Mouse (Mus musculus) lung, postnatal 0 days (tissue): ENCODE measurements at regions not wholly inside any gene's neighbourhood (a gene's known extent, or its start where the extent isn't known, plus 50 kb on each side); places are given as distances from the start of the nearest gene placed in this dataset.

Source experiments
- ATAC-seq: fragments of 200-750 bp; cut with Nextera tagmentation; 2 replicates; pipeline ENCODE4 v1.8.0; 2017; ENCODE audit warnings: moderate library complexity
- DNase-seq: peaks from one replicate; pipeline ENCODE4 v3.0.0-alpha.2; 2016; ENCODE audit warnings: low spot score
- H3K27ac ChIP-seq: fragments of 300-500 bp; sonication (generic); 2 replicates; pipeline ENCODE4 v1.5.1; 2014; ENCODE audit warnings: antibody characterized with exemption, mild to moderate bottlenecking, low read length, mixed read lengths
- H3K27me3 ChIP-seq: fragments of 300-500 bp; sonication (generic); replicated peaks from 2 replicates; pipeline ENCODE4 v1.6.1; 2014; ENCODE audit warnings: low read length, mixed read lengths; ENCODE audit not compliant: insufficient read depth
- H3K36me3 ChIP-seq: fragments of 300-500 bp; sonication (generic); 2 replicates; pipeline ENCODE4 v1.6.1; 2014; ENCODE audit warnings: low read length, mixed read lengths; ENCODE audit not compliant: insufficient read depth
- H3K4me1 ChIP-seq: fragments of 300-500 bp; sonication (generic); 2 replicates; pipeline ENCODE4 v1.6.1; 2014; ENCODE audit warnings: antibody characterized with exemption, low read depth, low read length, mixed read lengths; ENCODE audit not compliant: insufficient read depth
- H3K4me2 ChIP-seq: fragments of 300-500 bp; sonication (generic); replicated peaks from 2 replicates; pipeline ENCODE4 v1.6.1; 2014; ENCODE audit warnings: low read depth, mild to moderate bottlenecking, low read length, moderate library complexity, mixed read lengths
- H3K4me3 ChIP-seq: fragments of 300-500 bp; sonication (generic); 2 replicates; pipeline ENCODE4 v1.5.1; 2014; ENCODE audit warnings: low read depth, low read length
- H3K9ac ChIP-seq: fragments of 300-500 bp; sonication (generic); replicated peaks from 2 replicates; pipeline ENCODE4 v1.6.1; 2014; ENCODE audit warnings: low read depth, mild to moderate bottlenecking
- H3K9me3 ChIP-seq: fragments of 300-500 bp; sonication (generic); 2 replicates; pipeline ENCODE4 v1.6.1; 2016; ENCODE audit warnings: low read length, mixed read lengths
- CTCF ChIP-seq: IDR thresholded peaks from 2 replicates; pipeline ENCODE4 v1.5.1; 2016; ENCODE audit warnings: antibody characterized with exemption, mild to moderate bottlenecking
- EP300 ChIP-seq: IDR thresholded peaks from 2 replicates; pipeline ENCODE4 v1.6.1; 2016; ENCODE audit warnings: antibody characterized with exemption, mild to moderate bottlenecking, control low read depth
- WGBS: fragments of 180-500 bp; shearing (Covaris S2); extraction: QIAGEN DNeasy Blood & Tissue Kit; methylation state at CpG from one replicate; pipeline ENCODE4 v1.1.7; 2014; 5-methylcytosine and 5-hydroxymethylcytosine counted together

- 78% methylated on average over 20 of the region's 20 CpGs for WGBS
- no peaks in the 10 kb centered on the region for H3K27me3 ChIP-seq
- H3K36me3 ChIP-seq = no peaks in the 10 kb centered on the region
- no peak for TF ChIP-seq EP300
- no peak for TF ChIP-seq CTCF
- H3K27ac ChIP-seq = no peak overlapping the region
- no peaks in the 10 kb centered on the region for H3K9me3 ChIP-seq
- H3K9ac ChIP-seq = no peak overlapping the region
- H3K4me1 ChIP-seq = no peaks in the 10 kb centered on the region
- H3K4me2 ChIP-seq = no peak overlapping the region
- H3K4me3 ChIP-seq = no peak overlapping the region
- ATAC-seq = no peak
- DNase-seq = no peak
Observed at GRCm38 (mm10) chr4:140371426-140372213, 125.0 kb upstream of the Igsf21 start.

- Histone ChIP-seq H3K9ac (no peak overlapping the region), H3K4me2 (no peak overlapping the region), H3K4me3 (no peak overlapping the region), H3K27me3 (no peaks in the 10 kb centered on the region), H3K36me3 (no peaks in the 10 kb centered on the region), H3K4me1 (no peaks in the 10 kb centered on the region), H3K9me3 (no peaks in the 10 kb centered on the region), H3K27ac (no peak overlapping the region)
- WGBS = 25% methylated on average over 8 of the region's 8 CpGs
- ATAC-seq (no peak), DNase-seq (no peak)
- TF ChIP-seq CTCF = no peak
- no peak for TF ChIP-seq EP300
Observed at GRCm38 (mm10) chr4:140366975-140367680, 120.5 kb upstream of the Igsf21 start.

GRCm38 (mm10) chr4:140358846-140359245 is 112.3 kb upstream of the Igsf21 start:
- Histone ChIP-seq H3K4me3 (no peak overlapping the region), H3K27ac (no peak overlapping the region), H3K4me1 (no peaks in the 10 kb centered on the region), H3K4me2 (no peak overlapping the region), H3K9me3 (no peaks in the 10 kb centered on the region), H3K36me3 (no peaks in the 10 kb centered on the region), H3K9ac (no peak overlapping the region), H3K27me3 (no peaks in the 10 kb centered on the region)
- no peak for ATAC-seq
- DNase-seq = no peak
- TF ChIP-seq CTCF (no peak), EP300 (no peak)
- 92% methylated on average over 4 of the region's 4 CpGs for WGBS

- no peak overlapping the region for H3K9ac ChIP-seq
- H3K27ac ChIP-seq = no peak overlapping the region
- H3K9me3 ChIP-seq = no peaks in the 10 kb centered on the region
- H3K4me2 ChIP-seq = no peak overlapping the region
- ATAC-seq (no peak), DNase-seq (peak; percentile 70)
- H3K27me3 ChIP-seq = no peaks in the 10 kb centered on the region
- 3% methylated on average over 5 of the region's 5 CpGs for whole genome bisulfite sequencing
- H3K4me1 ChIP-seq = no peaks in the 10 kb centered on the region
- H3K4me3 ChIP-seq = no peak overlapping the region
- TF ChIP-seq EP300 (no peak), CTCF (no peak)
- no peaks in the 10 kb centered on the region for H3K36me3 ChIP-seq
Observed at GRCm38 (mm10) chr4:140358103-140358502, 111.5 kb upstream of the Igsf21 start.

GRCm38 (mm10) chr4:140355144-140355550 is 108.6 kb upstream of the Igsf21 start:
- DNase-seq (no peak), ATAC-seq (no peak)
- 58% methylated on average over 12 of the region's 12 CpGs for WGBS
- no peak overlapping the region for H3K27ac ChIP-seq
- H3K9ac ChIP-seq = no peak overlapping the region
- H3K27me3 ChIP-seq = no peaks in the 10 kb centered on the region
- no peak overlapping the region for H3K4me2 ChIP-seq
- no peaks in the 10 kb centered on the region for H3K9me3 ChIP-seq
- H3K4me1 ChIP-seq = no peaks in the 10 kb centered on the region
- no peaks in the 10 kb centered on the region for H3K36me3 ChIP-seq
- H3K4me3 ChIP-seq = no peak overlapping the region
- no peak for TF ChIP-seq CTCF
- TF ChIP-seq EP300 = no peak

GRCm38 (mm10) chr4:140348802-140349201 is 102.2 kb upstream of the Igsf21 start:
- Histone ChIP-seq H3K4me2 (no peak overlapping the region), H3K36me3 (no peaks in the 10 kb centered on the region), H3K4me1 (no peaks in the 10 kb centered on the region), H3K9ac (no peak overlapping the region), H3K27ac (no peak overlapping the region), H3K27me3 (no peaks in the 10 kb centered on the region), H3K9me3 (no peaks in the 10 kb centered on the region), H3K4me3 (no peak overlapping the region)
- no peak for TF ChIP-seq CTCF
- TF ChIP-seq EP300 = no peak
- WGBS = 62% methylated on average over 4 of the region's 4 CpGs
- DNase-seq (no peak), ATAC-seq (no peak)
